Mouse (Mus musculus) MEL (cell line): ENCODE results near the gene Scamp4. TPM values are rescaled to one million over a fixed set of nuclear protein-coding genes. Genes with fewer than 3 reads are reported as not detected.

ENCODE experiments used
- DNase-seq: peaks from one replicate; pipeline ENCODE4 v3.0.0; 2011; ENCODE audit warnings: low read depth, low spot score
- H3K27ac ChIP-seq: 2 replicates; pipeline ENCODE4 v1.5.1; 2012; ENCODE audit warnings: low read depth, mild to moderate bottlenecking, control low read depth, low read length, moderate library complexity; ENCODE audit not compliant: control insufficient read depth
- H3K27me3 ChIP-seq, 2 experiments: fragments of 150-350 bp in 1 of 2; sonication (generic) in 1 of 2; 2 replicates each; pipeline ENCODE4 v1.6.1; 2012; ENCODE audit warnings: low read length in 2 of 2, mild to moderate bottlenecking in 2 of 2, improper control_type of control experiment in 1 of 2, moderate library complexity in 1 of 2; ENCODE audit not compliant: insufficient read depth in 2 of 2, control insufficient read depth in 1 of 2
- H3K36me3 ChIP-seq, 2 experiments: 2 replicates each; pipeline ENCODE4 v1.6.1; 2012 to 2014; ENCODE audit warnings: low read length in 2 of 2, improper control_type of control experiment in 1 of 2, inconsistent platforms in 1 of 2, mild to moderate bottlenecking in 1 of 2; ENCODE audit not compliant: insufficient read depth in 2 of 2, control insufficient read depth in 1 of 2
- H3K4me1 ChIP-seq, 2 experiments: fragments of 150-350 bp in 1 of 2; sonication (generic) in 1 of 2; 2 replicates each; pipeline ENCODE4 v1.6.1; 2012; ENCODE audit warnings: low read length in 2 of 2, improper control_type of control experiment in 1 of 2, mild to moderate bottlenecking in 1 of 2; ENCODE audit not compliant: insufficient read depth in 2 of 2, control insufficient read depth in 1 of 2
- H3K4me3 ChIP-seq, 2 experiments: fragments of 150-350 bp in 1 of 2; sonication (generic) in 1 of 2; 2 replicates each; pipeline ENCODE4 v1.5.1; 2012; ENCODE audit warnings: low read depth in 2 of 2, low read length in 2 of 2, mild to moderate bottlenecking in 2 of 2, moderate library complexity in 2 of 2, control low read depth in 1 of 2, improper control_type of control experiment in 1 of 2; ENCODE audit not compliant: control insufficient read depth in 1 of 2, insufficient read depth in 1 of 2
- H3K79me2 ChIP-seq: 2 replicates; pipeline ENCODE4 v1.6.1; 2012; ENCODE audit warnings: mild to moderate bottlenecking, low read length, moderate library complexity; ENCODE audit not compliant: control insufficient read depth, poor library complexity, insufficient read depth
- H3K9ac ChIP-seq: 2 replicates; pipeline ENCODE4 v1.6.1; 2012; ENCODE audit warnings: low read depth, mild to moderate bottlenecking, control low read depth, low read length, moderate library complexity; ENCODE audit not compliant: control insufficient read depth, poor library complexity, severe bottlenecking
- H3K9me3 ChIP-seq: fragments of 150-350 bp; sonication (generic); replicated peaks from 2 replicates; pipeline ENCODE4 v1.6.1; 2012; ENCODE audit warnings: mild to moderate bottlenecking, low read length, improper control_type of control experiment, moderate library complexity; ENCODE audit not compliant: insufficient read depth
- CHD1 ChIP-seq: IDR thresholded peaks from 2 replicates; pipeline ENCODE4 v1.6.1; 2012; ENCODE audit warnings: low read depth, mild to moderate bottlenecking, inconsistent platforms, low read length, improper control_type of control experiment
- CTCF ChIP-seq, 3 experiments: IDR thresholded peaks in 2 of 3; conservative IDR thresholded peaks in 1 of 3; 2 replicates each; pipeline ENCODE4 v1.5.1; 2011 to 2012; ENCODE audit warnings: low read length in 3 of 3, low read depth in 2 of 3, mild to moderate bottlenecking in 2 of 3, improper control_type of control experiment in 1 of 3, inconsistent platforms in 1 of 3, mixed read lengths in 1 of 3, moderate library complexity in 1 of 3; ENCODE audit not compliant: control insufficient read depth in 1 of 3, insufficient read depth in 1 of 3, poor library complexity in 1 of 3, severe bottlenecking in 1 of 3
- JUND ChIP-seq: IDR thresholded peaks from 2 replicates; pipeline ENCODE4 v1.6.1; 2011; ENCODE audit warnings: low read depth, mild to moderate bottlenecking, improper control_type of control experiment, low read length
- KAT2A ChIP-seq: conservative IDR thresholded peaks from 2 replicates; pipeline ENCODE4 v1.6.1; 2012; ENCODE audit warnings: low read depth, low read length, improper control_type of control experiment, inconsistent platforms
- MAX ChIP-seq: IDR thresholded peaks from 2 replicates; pipeline ENCODE4 v1.6.1; 2011; ENCODE audit warnings: low read length, improper control_type of control experiment
- MAZ ChIP-seq: IDR thresholded peaks from 2 replicates; pipeline ENCODE4 v1.6.1; 2012; ENCODE audit warnings: low read depth, mild to moderate bottlenecking, inconsistent platforms, low read length, improper control_type of control experiment
- MXI1 ChIP-seq: IDR thresholded peaks from 2 replicates; pipeline ENCODE4 v1.6.1; 2011; ENCODE audit warnings: mild to moderate bottlenecking, low read depth, low read length, improper control_type of control experiment
- NELFE ChIP-seq: IDR thresholded peaks from 2 replicates; pipeline ENCODE4 v1.6.1; 2011; ENCODE audit warnings: low read depth, low read length, improper control_type of control experiment
- NRF1 ChIP-seq: IDR thresholded peaks from 2 replicates; pipeline ENCODE4 v1.6.1; 2014; ENCODE audit warnings: low read depth, mild to moderate bottlenecking, inconsistent platforms, low read length, improper control_type of control experiment, moderate library complexity; ENCODE audit not compliant: poor library complexity, insufficient read depth, severe bottlenecking
- POLR2A ChIP-seq, 2 experiments: IDR thresholded peaks; 2 replicates each; pipeline ENCODE4 v1.6.1; 2011 to 2012; ENCODE audit warnings: low read length in 2 of 2, mild to moderate bottlenecking in 2 of 2, control low read depth in 1 of 2, improper control_type of control experiment in 1 of 2, low read depth in 1 of 2, moderate library complexity in 1 of 2; ENCODE audit not compliant: control insufficient read depth in 1 of 2, insufficient read depth in 1 of 2, poor library complexity in 1 of 2
- UBTF ChIP-seq: IDR thresholded peaks from 2 replicates; pipeline ENCODE4 v1.6.1; 2012; ENCODE audit warnings: low read depth, mild to moderate bottlenecking, inconsistent platforms, low read length, improper control_type of control experiment, moderate library complexity, borderline replicate concordance; ENCODE audit not compliant: insufficient read depth
- USF1 ChIP-seq: IDR thresholded peaks from 2 replicates; pipeline ENCODE4 v1.6.1; 2014; ENCODE audit warnings: low read depth, mild to moderate bottlenecking, inconsistent platforms, low read length, improper control_type of control experiment, moderate library complexity
- ZKSCAN1 ChIP-seq: IDR thresholded peaks from 2 replicates; pipeline ENCODE4 v1.6.1; 2012; ENCODE audit warnings: low read depth, mild to moderate bottlenecking, inconsistent platforms, low read length, improper control_type of control experiment, moderate library complexity
- polyA plus RNA-seq, 2 experiments: library from polyadenylated mRNA; stranded (reverse) in 1 of 2; unstranded in 1 of 2; fragments of >175 nt in 1 of 2; fragments of >200 nt in 1 of 2; gene quantifications; 2 replicates each; pipeline versions ENCODE4 v1.2.1 to v1.2.4; 2012; ENCODE audit warnings: low replicate concordance in 2 of 2, low read depth in 1 of 2; ENCODE audit not compliant: insufficient read length in 2 of 2, insufficient read depth in 1 of 2, missing spikeins in 1 of 2
- total RNA-seq: library from RNA; depleted of rRNA; stranded (reverse); fragments of 300-350 nt; gene quantifications from 2 replicates; pipeline ENCODE4 v1.2.3, GENCODE M21; 2012

Scamp4 gene
- total and polyA plus RNA-seq, 3 experiments, result 34.2 to 140 TPM; not detected in 1

DNA sequence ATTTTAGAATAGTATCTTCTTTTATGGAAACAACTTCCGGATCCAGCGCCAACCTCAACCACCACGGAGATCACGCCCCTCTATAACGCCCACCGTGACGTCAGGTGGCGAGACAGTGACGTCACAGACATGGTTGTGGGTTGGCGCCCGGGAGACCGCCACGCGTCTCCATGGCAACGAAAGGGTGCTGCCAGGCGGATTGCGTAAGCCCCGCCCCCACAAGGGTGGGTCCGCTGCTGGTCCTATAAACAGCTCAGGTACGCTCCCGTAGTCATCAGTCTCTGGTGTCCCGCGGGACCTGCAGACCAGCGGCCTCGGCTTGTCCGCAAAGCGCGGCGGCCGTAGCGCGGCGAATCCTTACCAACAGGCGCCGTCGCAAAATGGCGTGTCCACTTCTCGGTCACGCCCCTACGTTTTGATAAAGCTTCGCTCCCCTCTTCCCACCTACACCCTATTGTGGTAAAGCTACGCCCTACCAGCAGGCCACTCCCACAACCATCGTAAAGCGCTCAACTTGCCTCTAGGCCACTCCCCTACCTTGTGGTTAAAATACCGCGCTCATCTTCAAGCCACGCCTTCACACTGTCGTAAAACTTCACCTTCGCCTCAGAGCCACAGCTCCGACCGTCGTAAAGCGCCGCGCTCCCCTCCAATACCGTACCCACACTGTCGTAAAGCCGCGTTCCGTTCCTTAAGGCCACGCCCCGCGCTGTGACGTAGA, 19.4 kb downstream of the Scamp4 start (continued):
- TF ChIP-seq JUND, result no peak
- TF ChIP-seq ZKSCAN1, result no peak
- TF ChIP-seq UBTF, result no peak

DNA sequence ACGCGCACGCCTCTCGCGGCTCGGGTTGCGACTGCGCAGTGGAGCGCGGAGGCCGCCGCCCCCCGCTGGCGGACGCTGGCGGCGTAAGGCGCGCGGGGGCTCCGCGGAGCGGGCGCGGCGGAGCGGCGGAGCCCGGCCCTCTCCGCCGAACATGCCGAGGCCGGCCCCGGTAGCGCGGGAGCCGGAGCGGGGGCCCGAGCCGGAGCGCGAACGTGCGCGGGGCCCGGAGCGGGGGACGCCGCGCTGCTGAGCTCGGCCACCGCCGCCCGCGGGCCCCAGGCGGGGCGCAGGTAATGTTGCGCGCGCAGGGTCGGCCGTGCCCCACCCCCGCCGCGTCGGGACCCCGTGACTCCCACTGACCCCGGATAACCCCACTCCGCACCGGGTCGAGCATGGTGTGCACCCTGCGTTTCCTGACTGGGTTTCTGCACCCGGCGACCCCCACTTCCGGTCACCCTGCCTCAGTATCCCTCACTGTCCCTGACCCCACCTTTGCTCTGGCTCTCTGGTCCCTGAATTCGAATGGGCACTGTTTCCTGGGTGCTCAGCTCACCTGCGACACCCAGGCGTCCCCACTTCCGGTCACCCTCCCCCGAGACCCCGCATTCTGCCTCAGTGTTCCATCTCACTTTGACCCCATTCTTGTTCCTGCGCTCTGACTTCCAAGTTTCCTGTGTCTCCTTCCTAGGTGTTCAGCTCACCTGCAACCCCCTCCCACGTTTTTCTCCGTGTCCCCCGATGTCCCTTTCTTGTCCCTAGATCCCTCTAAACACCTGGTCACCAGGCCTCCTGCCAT, 20.2 kb downstream of the Scamp4 start, which contains the start of gene Csnk1g2:
TSS of gene Csnk1g2 (plus strand) at position 178 of the 796 bp plus-strand sequence.
- Histone ChIP-seq H3K9me3 (no peaks in the 10 kb centered on the region), H3K27me3 (no peaks in the 10 kb centered on the region), H3K36me3 (peaks cover 0 to 2% of the 10 kb centered on the region in 2 experiments; a peak in 1 of 4 replicates), H3K4me1 (peaks cover 0 to 18% of the 10 kb centered on the region in 2 experiments; a peak in 2 of 4 replicates), H3K27ac (peak within 1 kb of the TSS; percentile 91), H3K79me2 (peaks cover 46% of the 10 kb centered on the region), H3K4me3 (peak within 1 kb of the TSS; percentile 87 to 92), H3K9ac (peak within 1 kb of the TSS; percentile 92)
- peak; percentile 61 for DNase-seq
- peak; percentile 2; the same call in 1 of the 2 replicates for TF ChIP-seq MAZ
- TF ChIP-seq MXI1, result 0 out of 2 replicates have a peak, but pooled peaks have one; percentile 32
- TF ChIP-seq CTCF (IDR thresholded peaks at IDR 0.05 in 2 of 3, conservative IDR thresholded peaks at IDR 0.05 in 1 of 3; ENCODE audit: control insufficient read depth in 1 of 3, insufficient read depth in 1 of 3, low read depth in 2 of 3, low read length in 3 of 3, poor library complexity in 1 of 3, severe bottlenecking in 1 of 3), result no peak
- no peak for TF ChIP-seq ZKSCAN1
- TF ChIP-seq NRF1, result peak; percentile 87
- TF ChIP-seq CHD1, result peak; percentile 67; the same call in 1 of the 2 replicates
- TF ChIP-seq USF1, result peak; percentile 77
- no peak for TF ChIP-seq MAX
- TF ChIP-seq POLR2A (IDR thresholded peaks at IDR 0.05; ENCODE audit: control insufficient read depth in 1 of 2, insufficient read depth in 1 of 2, low read depth in 1 of 2, low read length in 2 of 2, poor library complexity in 1 of 2), result peak in 1 of 2 experiments; percentile 93; a peak in 3 of 4 replicates
- peak; percentile 64 for TF ChIP-seq NELFE
- no peak for TF ChIP-seq KAT2A
